In genomic region chr2:165056377-165057085, GRCm38 (mm10) we compare ENCODE assay signal across 9 mouse cellular contexts. TPM values are rescaled to one million over a fixed set of nuclear protein-coding genes. Genes with fewer than 3 reads are reported as not detected.
DNase-seq lines count a peak whose midpoint lies in the region; ATAC-seq and TF ChIP-seq lines count a peak whose summit lies in the region.
"Had no signal": no experiment of that assay in that cellular context is flagged by ENCODE, and none has a peak within 500 bp of the region (broad histone marks: within the 10 kb centered on the region; RNA-seq: fewer than 3 reads in every experiment).

No protein-coding gene starts in this region.

- no peak for ATAC-seq in hindbrain, embryonic 16.5 days
- ATAC-seq in hindbrain, embryonic 14.5 days (ENCODE audit: low FRiP score), result no peak
- no peak for ATAC-seq in CD4-positive, CD25-positive, alpha-beta regulatory T cell, adult 4 months
- no peak for ATAC-seq in forebrain, embryonic 14.5 days

- H3K9ac ChIP-seq in hindbrain, embryonic 16.5 days (ENCODE audit: low read depth, low read length), result no peak overlapping the region
- H3K9ac ChIP-seq in hindbrain, embryonic 14.5 days, result no peak overlapping the region
- H3K9ac ChIP-seq in forebrain, embryonic 14.5 days (ENCODE audit: low read length), result no peak overlapping the region

- peaks cover 40% of the 10 kb centered on the region for H3K4me1 ChIP-seq in hindbrain, embryonic 10.5 days (replicated peaks)
- H3K4me1 ChIP-seq in hindbrain, embryonic 16.5 days (ENCODE audit: control insufficient read depth, insufficient read depth, low read depth, low read length), result no peaks in the 10 kb centered on the region
- H3K4me1 ChIP-seq in E14TG2a.4 (replicated peaks; ENCODE audit: low read depth, low read length), result peaks cover 25% of the 10 kb centered on the region
- H3K4me1 ChIP-seq in hindbrain, embryonic 14.5 days (replicated peaks; ENCODE audit: control insufficient read depth, insufficient read depth, low read length), result 0 out of 2 replicates have a peak, but pooled peaks cover 4% of the 10 kb centered on the region
- 0 out of 2 replicates have a peak, but pooled peaks cover 4% of the 10 kb centered on the region for H3K4me1 ChIP-seq in forebrain, embryonic 14.5 days (ENCODE audit: control insufficient read depth, insufficient read depth, low read length)

- no peak overlapping the region for H3K4me2 ChIP-seq in hindbrain, embryonic 16.5 days (ENCODE audit: low read length)
- 0 out of 2 replicates have a peak overlapping the region, but pooled peaks have one; percentile 3 for H3K4me2 ChIP-seq in hindbrain, embryonic 14.5 days (replicated peaks)
- no peak overlapping the region for H3K4me2 ChIP-seq in forebrain, embryonic 14.5 days (ENCODE audit: low read length)

- peaks cover 24% of the 10 kb centered on the region for H3K27me3 ChIP-seq in hindbrain, embryonic 10.5 days (ENCODE audit: insufficient read depth, poor library complexity, severe bottlenecking)
- H3K27me3 ChIP-seq in hindbrain, embryonic 16.5 days (replicated peaks; ENCODE audit: control insufficient read depth, insufficient read depth, low read length), result no peaks in the 10 kb centered on the region
- H3K27me3 ChIP-seq in E14TG2a.4 (ENCODE audit: insufficient read depth, low read length), result peaks cover 23% of the 10 kb centered on the region
- H3K27me3 ChIP-seq in hindbrain, embryonic 14.5 days (ENCODE audit: control insufficient read depth, insufficient read depth, low read length), result no peaks in the 10 kb centered on the region
- no peaks in the 10 kb centered on the region for H3K27me3 ChIP-seq in forebrain, embryonic 14.5 days (replicated peaks; ENCODE audit: control insufficient read depth, insufficient read depth, low read length)

- H3K4me3 ChIP-seq in hindbrain, embryonic 10.5 days, result peak overlapping the region; percentile 49; the same call in 1 of the 2 replicates
- no peak overlapping the region for H3K4me3 ChIP-seq in hindbrain, embryonic 16.5 days (ENCODE audit: low read length)
- peak overlapping the region; percentile 70; the same call in 1 of the 2 replicates for H3K4me3 ChIP-seq in E14TG2a.4 (replicated peaks; ENCODE audit: low read length)
- no peak overlapping the region for H3K4me3 ChIP-seq in hindbrain, embryonic 14.5 days (replicated peaks; ENCODE audit: low read length)
- no peak overlapping the region for H3K4me3 ChIP-seq in forebrain, embryonic 14.5 days (ENCODE audit: low read depth, low read length)

- peaks cover 7% of the 10 kb centered on the region; the same call in 1 of the 2 replicates for H3K9me3 ChIP-seq in hindbrain, embryonic 10.5 days
- no peaks in the 10 kb centered on the region for H3K9me3 ChIP-seq in hindbrain, embryonic 16.5 days (ENCODE audit: control insufficient read depth, low read length)
- H3K9me3 ChIP-seq in E14TG2a.4 (ENCODE audit: low read length), result peaks cover 8% of the 10 kb centered on the region
- H3K9me3 ChIP-seq in hindbrain, embryonic 14.5 days (ENCODE audit: control insufficient read depth, low read length), result no peaks in the 10 kb centered on the region
- peaks cover 4% of the 10 kb centered on the region; the same call in 1 of the 2 replicates for H3K9me3 ChIP-seq in forebrain, embryonic 14.5 days (replicated peaks; ENCODE audit: control insufficient read depth, low read length)

- 0 out of 2 replicates have a peak overlapping the region, but pooled peaks have one; percentile 16 for H3K27ac ChIP-seq in hindbrain, embryonic 10.5 days
- no peak overlapping the region for H3K27ac ChIP-seq in hindbrain, embryonic 16.5 days (ENCODE audit: low read depth, low read length)
- no peak overlapping the region for H3K27ac ChIP-seq in hindbrain, embryonic 14.5 days
- H3K27ac ChIP-seq in forebrain, embryonic 14.5 days (ENCODE audit: low read depth, low read length), result no peak overlapping the region

- TF ChIP-seq CTCF in E14TG2a.4 (conservative IDR thresholded peaks at IDR 0.05; ENCODE audit: low read length), result no peak

- H3K36me3 ChIP-seq in hindbrain, embryonic 10.5 days, result no peaks in the 10 kb centered on the region
- no peaks in the 10 kb centered on the region for H3K36me3 ChIP-seq in hindbrain, embryonic 16.5 days (ENCODE audit: control insufficient read depth, insufficient read depth, low read length)
- H3K36me3 ChIP-seq in E14TG2a.4 (ENCODE audit: insufficient read depth, low read length), result no peaks in the 10 kb centered on the region
- no peaks in the 10 kb centered on the region for H3K36me3 ChIP-seq in hindbrain, embryonic 14.5 days (replicated peaks; ENCODE audit: control insufficient read depth, insufficient read depth)
- H3K36me3 ChIP-seq in forebrain, embryonic 14.5 days (ENCODE audit: control insufficient read depth, insufficient read depth, low read length), result no peaks in the 10 kb centered on the region

- 81% methylated on average over 14 of the region's 14 CpGs for WGBS in hindbrain, embryonic 10.5 days
- 89% methylated on average over 14 of the region's 14 CpGs for WGBS in hindbrain, embryonic 16.5 days
- WGBS in hindbrain, embryonic 14.5 days, result 82% methylated on average over 14 of the region's 14 CpGs
- WGBS in forebrain, embryonic 14.5 days, result 81% methylated on average over 14 of the region's 14 CpGs

- DNase-seq in hindbrain, embryonic 10.5 days (ENCODE audit: low spot score), result no peak
- no peak for DNase-seq in hindbrain, embryonic 14.5 days (ENCODE audit: low spot score)
- peak; percentile 15 for DNase-seq in lung, postnatal 36 days
- no peak for DNase-seq in forebrain, embryonic 14.5 days (ENCODE audit: low spot score)
- DNase-seq in embryo, embryonic 9.5 days (ENCODE audit: extremely low spot score), result no peak
- DNase-seq: thymus, adult 2 months had no signal

RNA-seq across cellular contexts. Expression of gene Cd40, which starts 1.1 kb away (rescaled TPM):
- polyA plus RNA-seq in hindbrain, embryonic 10.5 days (2016; fragmentation: Nextera tagmentation; extraction: Ambion mirVana), result 7.2 and 8.1 TPM in 2 replicates
- polyA plus RNA-seq in hindbrain, embryonic 16.5 days (2015; fragmentation: Nextera tagmentation; extraction: Ambion mirVana), result 6.1 and 7.9 TPM in 2 replicates
- 6.3 and 8.3 TPM in 2 replicates for polyA plus RNA-seq in hindbrain, embryonic 14.5 days (2014; fragmentation: Nextera tagmentation; extraction: Ambion mirVana)
- 1 to 10 TPM; 1.6 to 6.0 TPM for polyA plus RNA-seq in CD4-positive, CD25-positive, alpha-beta regulatory T cell, adult 4 months (2017; shearing (Covaris generic))
- polyA plus RNA-seq in forebrain, embryonic 14.5 days (2014; fragmentation: Nextera tagmentation; extraction: Ambion mirVana), result 7.4 and 8.2 TPM in 2 replicates

RNA-seq across cellular contexts. Expression of gene Ncoa5, which starts 21.9 kb away (rescaled TPM):
- polyA plus RNA-seq in hindbrain, embryonic 10.5 days (2016; fragmentation: Nextera tagmentation; extraction: Ambion mirVana), result 101 and 102 TPM in 2 replicates
- 83.8 and 90.0 TPM in 2 replicates for polyA plus RNA-seq in hindbrain, embryonic 16.5 days (2015; fragmentation: Nextera tagmentation; extraction: Ambion mirVana)
- polyA plus RNA-seq in hindbrain, embryonic 14.5 days (2014; fragmentation: Nextera tagmentation; extraction: Ambion mirVana), result 83.1 and 89.0 TPM in 2 replicates
- 10 to 100 TPM; 28.6 to 49.0 TPM for polyA plus RNA-seq in CD4-positive, CD25-positive, alpha-beta regulatory T cell, adult 4 months (2017; shearing (Covaris generic))
- polyA plus RNA-seq in forebrain, embryonic 14.5 days (2014; fragmentation: Nextera tagmentation; extraction: Ambion mirVana), result 69.6 and 95.3 TPM in 2 replicates

RNA-seq across cellular contexts. Expression of gene 1700025C18Rik, which starts 34.0 kb away (rescaled TPM):
- not detected in 2 replicates for polyA plus RNA-seq in hindbrain, embryonic 10.5 days (2016; fragmentation: Nextera tagmentation; extraction: Ambion mirVana)
- not detected in 2 replicates for polyA plus RNA-seq in hindbrain, embryonic 16.5 days (2015; fragmentation: Nextera tagmentation; extraction: Ambion mirVana)
- not detected in 2 replicates for polyA plus RNA-seq in hindbrain, embryonic 14.5 days (2014; fragmentation: Nextera tagmentation; extraction: Ambion mirVana)
- not detected for polyA plus RNA-seq in CD4-positive, CD25-positive, alpha-beta regulatory T cell, adult 4 months (2017; shearing (Covaris generic))
- polyA plus RNA-seq in forebrain, embryonic 14.5 days (2014; fragmentation: Nextera tagmentation; extraction: Ambion mirVana), result not detected in 2 replicates
- polyA plus RNA-seq: thymus, adult 2 months had no signal

Comparison
In these comparisons a context has a peak if more than half of its experiments do, and no peak if none do; other contexts are left out.
1. H3K4me3 ChIP-seq: peak in hindbrain, embryonic 10.5 days (single experiment) and E14TG2a.4 (single experiment); none in hindbrain, embryonic 16.5 days (single experiment), hindbrain, embryonic 14.5 days (single experiment) and forebrain, embryonic 14.5 days (single experiment).